Mouse (Mus musculus) neural tube, embryonic 14.5 days (tissue): ENCODE results near the gene Nbdy. TPM values are rescaled to one million over a fixed set of nuclear protein-coding genes. Genes with fewer than 3 reads are reported as not detected.

Experiments used
- ATAC-seq: fragments of 200-750 bp; cut with Nextera tagmentation; 2 replicates; pipeline ENCODE4 v1.8.0; 2017; ENCODE audit warnings: low read depth, mild to moderate bottlenecking, moderate TSS enrichment, moderate library complexity
- H3K27ac ChIP-seq: fragments of 300-500 bp; sonication (generic); 2 replicates; pipeline ENCODE4 v1.5.1; 2014; ENCODE audit warnings: low read depth, mild to moderate bottlenecking, control low read depth, low read length, moderate library complexity, mixed read lengths
- H3K27me3 ChIP-seq: fragments of 300-500 bp; sonication (generic); 2 replicates; pipeline ENCODE4 v1.6.1; 2014; ENCODE audit warnings: low read length; ENCODE audit not compliant: control insufficient read depth, insufficient read depth
- H3K36me3 ChIP-seq: fragments of 300-500 bp; sonication (generic); 2 replicates; pipeline ENCODE4 v1.6.1; 2014; ENCODE audit warnings: low read length, mixed read lengths; ENCODE audit not compliant: control insufficient read depth, insufficient read depth
- H3K4me1 ChIP-seq: fragments of 300-500 bp; sonication (generic); 2 replicates; pipeline ENCODE4 v1.6.1; 2014; ENCODE audit warnings: low read length; ENCODE audit not compliant: control insufficient read depth, insufficient read depth
- H3K4me2 ChIP-seq: fragments of 300-500 bp; sonication (generic); 2 replicates; pipeline ENCODE4 v1.6.1; 2014; ENCODE audit warnings: mild to moderate bottlenecking, low read depth, low read length, control low read depth
- H3K4me3 ChIP-seq: fragments of 300-500 bp; sonication (generic); 2 replicates; pipeline ENCODE4 v1.5.1; 2014; ENCODE audit warnings: low read depth, low read length, control low read depth, mixed read lengths
- H3K9ac ChIP-seq: fragments of 300-500 bp; sonication (generic); replicated peaks from 2 replicates; pipeline ENCODE4 v1.6.1; 2014; ENCODE audit warnings: low read depth, mild to moderate bottlenecking, control low read depth, low read length, mixed read lengths
- H3K9me3 ChIP-seq: fragments of 300-500 bp; sonication (generic); 2 replicates; pipeline ENCODE4 v1.6.1; 2016; ENCODE audit warnings: low read length; ENCODE audit not compliant: control insufficient read depth
- WGBS: fragments of 180-500 bp; shearing (Covaris S2); extraction: QIAGEN DNeasy Blood & Tissue Kit; methylation state at CpG from one replicate; pipeline ENCODE4 v1.1.7; 2014; 5-methylcytosine and 5-hydroxymethylcytosine counted together
- polyA plus RNA-seq: library from polyadenylated mRNA; unstranded; fragments of >200 nt; fragmentation: Nextera tagmentation; extraction: Ambion mirVana; gene quantifications from 2 replicates; pipeline ENCODE4 v1.2.1, GENCODE M21; 2014

Gene Nbdy
- 142 and 161 TPM in 2 replicates for polyA plus RNA-seq

DNA sequence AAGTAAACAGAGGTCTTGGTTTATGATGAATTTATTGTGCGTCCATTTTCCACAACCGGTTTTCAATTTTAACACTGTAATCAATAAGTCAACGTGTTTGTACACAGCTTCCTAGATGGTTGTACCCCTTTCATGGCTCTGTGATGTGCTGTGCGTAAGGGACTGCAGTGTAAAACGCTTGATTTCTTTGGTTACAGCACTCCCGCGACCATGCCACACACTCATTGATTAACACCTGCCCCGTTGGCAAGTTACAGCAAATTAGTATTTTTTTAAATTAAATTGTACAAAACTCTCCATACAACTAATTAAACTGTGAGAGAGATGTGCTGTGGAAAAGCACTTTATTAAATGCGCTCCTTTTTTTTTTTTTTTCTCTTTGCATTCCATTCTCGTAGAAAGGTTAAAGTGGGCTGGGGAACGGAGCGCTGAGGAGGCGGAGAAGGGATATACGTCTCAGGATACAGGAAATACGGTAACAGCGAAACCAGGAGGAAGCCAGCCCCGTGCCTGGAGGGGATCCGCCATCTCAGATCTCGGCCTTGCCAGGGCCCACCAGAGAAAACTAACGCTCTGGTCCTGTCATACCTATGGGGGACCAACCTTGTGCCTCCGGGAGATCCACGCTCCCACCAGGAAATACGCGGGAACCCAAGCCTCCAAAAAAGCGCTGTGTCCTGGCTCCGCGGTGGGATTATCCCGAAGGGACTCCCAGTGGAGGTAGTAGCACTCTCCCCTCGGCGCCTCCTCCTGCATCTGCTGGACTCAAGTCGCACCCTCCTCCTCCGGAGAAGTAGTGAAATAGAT is at the start of gene Nbdy:
Nbdy (plus strand) TSS at position 481 of the 807 bp plus-strand sequence.
- H3K4me3 ChIP-seq = peak within 1 kb of the TSS; percentile 44
- peak; percentile 95 for ATAC-seq
- H3K36me3 ChIP-seq = no peaks in the 10 kb centered on the region
- no peaks in the 10 kb centered on the region for H3K4me1 ChIP-seq
- H3K9me3 ChIP-seq = no peaks in the 10 kb centered on the region
- H3K27me3 ChIP-seq = no peaks in the 10 kb centered on the region
- peak within 1 kb of the TSS; percentile 55 for H3K4me2 ChIP-seq
- peak within 1 kb of the TSS; percentile 78 for H3K27ac ChIP-seq
- peak within 1 kb of the TSS; percentile 45; the same call in 1 of the 2 replicates for H3K9ac ChIP-seq
- WGBS = 8% methylated on average over 29 of the region's 32 CpGs

DNA sequence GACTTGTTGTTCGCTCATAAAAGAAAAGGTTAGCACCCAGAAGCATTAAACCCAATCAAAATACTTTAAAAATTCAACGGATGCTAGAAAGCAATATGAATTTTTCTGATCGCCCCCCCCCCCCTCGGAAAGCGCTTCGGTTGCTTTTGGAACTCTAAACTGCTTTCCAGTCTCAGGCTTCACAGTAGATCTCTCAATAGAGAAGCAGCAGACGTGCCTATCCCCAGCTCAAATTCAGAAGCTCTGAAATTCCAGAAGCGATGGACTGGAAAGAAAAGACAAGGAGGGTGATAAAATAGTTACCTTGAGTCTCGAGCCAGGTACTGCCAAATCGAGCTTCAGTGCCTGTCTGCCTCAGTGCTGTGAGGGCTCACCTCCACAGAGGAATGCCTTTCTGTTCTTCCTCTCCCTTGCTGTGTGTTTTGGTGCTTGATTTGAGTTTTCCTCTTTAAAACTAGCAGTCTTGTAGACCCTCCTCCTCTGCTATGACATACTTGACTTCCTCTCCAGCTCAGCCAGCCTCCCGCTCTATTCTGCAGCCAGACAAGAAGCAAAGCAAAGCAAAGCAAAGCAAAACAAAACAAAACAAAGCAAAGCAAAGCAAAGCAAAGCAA is 27.5 kb upstream of the Nbdy start, which contains the start of gene Kctd12b:
Kctd12b (minus strand) TSS at position 610 of the 614 bp plus-strand sequence.
- Histone ChIP-seq H3K36me3 (no peaks in the 10 kb centered on the region), H3K4me1 (no peaks in the 10 kb centered on the region), H3K9me3 (no peaks in the 10 kb centered on the region), H3K4me3 (peak within 1 kb of the TSS; percentile 20; the same call in 1 of the 2 replicates), H3K27me3 (no peaks in the 10 kb centered on the region), H3K4me2 (peak within 1 kb of the TSS; percentile 24; the same call in 1 of the 2 replicates), H3K9ac (no peak within 1 kb of the TSS), H3K27ac (no peak within 1 kb of the TSS)
- ATAC-seq = no peak
- 24% methylated on average over 11 of the region's 11 CpGs for WGBS

DNA sequence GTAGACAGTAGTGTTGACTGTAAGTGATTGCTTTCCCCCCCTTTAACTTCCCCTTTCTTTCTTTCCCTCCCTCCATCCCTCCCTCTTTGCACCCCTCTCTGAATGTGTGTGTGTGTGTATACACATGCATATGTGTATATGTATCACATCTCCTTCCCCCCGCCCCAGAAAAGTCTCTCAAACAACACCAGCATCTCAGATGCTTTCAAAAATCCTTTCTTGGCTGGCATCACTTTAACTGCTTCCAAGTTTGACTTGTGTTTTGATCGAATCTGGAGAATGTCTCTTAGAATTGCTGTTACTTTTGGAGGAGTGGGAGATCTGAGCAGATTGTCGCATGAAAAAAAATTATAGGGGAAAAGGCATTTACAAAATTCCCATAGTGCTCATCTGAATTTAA is 22.9 kb upstream of the Nbdy start:
- Histone ChIP-seq H3K27me3 (no peaks in the 10 kb centered on the region), H3K27ac (no peak overlapping the region), H3K4me1 (no peaks in the 10 kb centered on the region), H3K4me3 (no peak overlapping the region), H3K4me2 (no peak overlapping the region), H3K9me3 (no peaks in the 10 kb centered on the region), H3K36me3 (no peaks in the 10 kb centered on the region), H3K9ac (no peak overlapping the region)
- 85% methylated on average over 3 of the region's 3 CpGs for WGBS
- ATAC-seq = no peak

DNA sequence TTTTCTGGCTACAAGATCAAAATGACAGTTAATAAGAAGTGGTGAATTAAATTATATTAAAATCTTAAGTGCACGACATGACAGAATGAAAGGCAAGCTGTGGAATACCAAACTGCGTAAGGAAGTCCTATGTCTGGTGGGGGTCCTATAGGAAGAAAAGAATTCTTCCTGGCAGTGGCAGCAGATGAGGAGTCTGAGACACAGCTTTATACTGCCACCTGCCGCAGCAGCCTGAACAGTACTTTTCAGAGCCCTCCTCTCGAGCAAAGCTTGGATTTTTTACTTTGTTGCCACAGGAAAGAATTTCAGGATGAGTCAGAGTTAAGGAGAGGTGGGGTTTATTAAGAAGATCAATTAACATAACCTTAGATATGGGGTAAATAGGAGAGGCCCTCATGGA is 15.7 kb upstream of the Nbdy start:
- ATAC-seq = peak; percentile 60; the same call in 1 of the 2 replicates
- Histone ChIP-seq H3K27me3 (no peaks in the 10 kb centered on the region), H3K4me1 (no peaks in the 10 kb centered on the region), H3K4me3 (no peak overlapping the region), H3K4me2 (no peak overlapping the region), H3K9me3 (no peaks in the 10 kb centered on the region), H3K27ac (no peak overlapping the region), H3K36me3 (no peaks in the 10 kb centered on the region), H3K9ac (no peak overlapping the region)
- WGBS = 41% methylated on average over 4 of the region's 4 CpGs

DNA sequence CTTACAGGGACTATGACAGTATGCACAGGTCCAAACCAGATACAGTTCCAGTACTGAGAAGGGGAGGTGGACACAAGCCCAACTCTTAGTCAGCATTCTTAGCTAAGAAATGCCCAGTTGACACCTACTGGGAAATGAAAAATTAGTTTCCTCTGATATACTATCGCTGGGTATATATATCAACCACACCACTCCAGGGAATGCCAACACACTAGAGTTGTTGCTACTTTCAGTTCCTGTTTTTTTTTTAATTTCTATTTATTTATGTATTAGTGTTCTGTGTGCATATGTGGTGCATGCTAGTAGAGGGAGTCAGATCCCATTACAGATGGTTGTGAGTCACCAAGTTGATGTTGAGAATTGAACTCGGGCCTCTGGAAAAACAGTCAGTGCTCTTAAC is 6.7 kb upstream of the Nbdy start:
- ATAC-seq = no peak
- H3K4me2 ChIP-seq = no peak overlapping the region
- no peak overlapping the region for H3K27ac ChIP-seq
- no peak overlapping the region for H3K4me3 ChIP-seq
- H3K27me3 ChIP-seq = no peaks in the 10 kb centered on the region
- H3K9me3 ChIP-seq = no peaks in the 10 kb centered on the region
- H3K9ac ChIP-seq = no peak overlapping the region
- H3K36me3 ChIP-seq = no peaks in the 10 kb centered on the region
- no peaks in the 10 kb centered on the region for H3K4me1 ChIP-seq
- whole genome bisulfite sequencing = 77% methylated on average over 2 of the region's 2 CpGs

DNA sequence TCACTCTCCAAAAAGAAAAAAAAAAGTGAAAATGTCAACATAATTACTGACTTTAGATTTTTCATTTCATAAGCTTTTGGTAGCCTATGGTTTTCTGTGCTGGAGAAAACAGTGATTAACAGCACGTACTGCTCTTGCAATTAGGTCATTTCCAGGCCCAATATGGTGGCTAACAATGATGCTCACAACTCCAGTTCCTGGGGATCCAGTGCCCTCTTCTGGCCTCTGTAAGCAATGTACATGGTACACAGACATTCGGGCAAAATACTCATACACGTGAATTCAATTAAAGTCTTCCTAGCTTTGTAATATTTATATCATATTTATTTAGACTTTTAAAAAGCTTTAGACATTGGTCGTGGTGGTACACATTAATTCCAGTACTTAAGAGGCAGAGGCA is 3.8 kb upstream of the Nbdy start:
- Histone ChIP-seq H3K4me3 (no peak overlapping the region), H3K9ac (no peak overlapping the region), H3K27ac (no peak overlapping the region), H3K36me3 (no peaks in the 10 kb centered on the region), H3K4me2 (no peak overlapping the region), H3K9me3 (no peaks in the 10 kb centered on the region), H3K4me1 (no peaks in the 10 kb centered on the region), H3K27me3 (no peaks in the 10 kb centered on the region)
- no peak for ATAC-seq
- WGBS = 25% methylated on average over 4 of the region's 4 CpGs

DNA sequence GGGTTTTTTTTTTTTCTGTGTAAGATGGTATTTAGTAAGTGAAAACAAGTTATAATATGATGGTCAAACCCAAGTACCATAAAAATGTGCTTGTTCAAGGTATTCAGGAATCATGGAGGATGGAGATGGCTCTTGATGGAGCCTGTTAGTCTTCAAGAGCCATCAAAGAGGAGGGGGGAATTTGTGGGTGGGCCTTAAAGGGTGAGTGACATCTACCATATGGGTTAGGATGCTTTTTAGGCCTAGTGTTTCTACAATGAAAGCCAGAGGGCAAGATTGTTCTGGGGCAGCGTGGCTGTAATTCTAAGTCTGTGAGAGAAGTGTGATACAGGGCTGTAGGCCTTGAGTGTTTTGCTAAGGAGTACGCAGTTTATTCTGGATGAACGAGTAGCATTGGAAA is 1.0 kb downstream of the Nbdy start:
- H3K27ac ChIP-seq = no peak overlapping the region
- no peak overlapping the region for H3K9ac ChIP-seq

DNA sequence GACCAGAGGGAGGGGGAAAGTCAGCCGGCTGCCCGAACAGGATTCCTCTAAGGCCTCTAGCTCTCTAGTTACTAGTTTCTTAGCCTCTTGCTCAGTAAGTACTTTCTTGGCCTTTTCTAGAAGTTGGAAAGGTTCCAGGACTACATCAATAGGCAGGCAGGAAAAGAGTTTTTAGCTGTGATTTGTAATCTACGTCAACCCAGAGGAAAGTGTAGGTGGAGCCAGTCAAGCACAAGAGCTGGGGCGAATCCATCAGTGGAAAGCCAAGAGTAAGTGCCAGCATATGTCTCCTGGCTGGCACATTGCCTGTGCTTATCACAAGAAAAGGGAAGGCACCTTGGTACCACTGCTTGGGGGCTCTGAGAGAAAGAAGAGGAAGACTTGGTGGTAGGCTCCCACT is 12.3 kb downstream of the Nbdy start:
- H3K4me1 ChIP-seq = no peaks in the 10 kb centered on the region
- H3K9me3 ChIP-seq = no peaks in the 10 kb centered on the region
- no peaks in the 10 kb centered on the region for H3K27me3 ChIP-seq
- no peak overlapping the region for H3K27ac ChIP-seq
- H3K36me3 ChIP-seq = no peaks in the 10 kb centered on the region
- no peak for ATAC-seq
- H3K9ac ChIP-seq = no peak overlapping the region
- 77% methylated on average over 4 of the region's 4 CpGs for WGBS
- no peak overlapping the region for H3K4me2 ChIP-seq
- no peak overlapping the region for H3K4me3 ChIP-seq

More for the DNA sequence above, 1.0 kb downstream of the Nbdy start:
- Histone ChIP-seq H3K4me2 (peak overlapping the region; percentile 55), H3K27me3 (no peaks in the 10 kb centered on the region), H3K36me3 (no peaks in the 10 kb centered on the region), H3K4me3 (peak overlapping the region; percentile 44), H3K9me3 (no peaks in the 10 kb centered on the region), H3K4me1 (no peaks in the 10 kb centered on the region)
- ATAC-seq = no peak; the same call in 1 of the 2 replicates
- WGBS = 27% methylated on average over 3 of the region's 3 CpGs

DNA sequence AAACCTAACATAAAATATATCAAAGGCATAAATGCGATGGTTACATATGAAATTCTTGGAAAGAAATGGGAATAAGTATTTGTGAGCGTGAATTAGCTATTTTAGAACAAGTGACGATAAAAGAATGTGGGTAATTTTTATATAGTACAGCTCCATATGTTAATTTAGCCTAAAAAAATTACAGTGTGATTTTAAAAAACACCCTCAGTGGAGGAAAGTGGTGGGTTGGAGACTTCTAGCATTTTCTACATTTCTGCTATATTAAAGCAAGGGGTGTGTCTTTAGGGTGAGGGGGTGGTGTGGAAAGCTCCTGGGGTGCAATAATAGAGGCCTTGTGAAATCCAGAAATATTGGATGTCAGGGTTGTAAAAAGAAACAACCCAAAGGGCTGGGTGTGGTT is 19.1 kb downstream of the Nbdy start:
- 92% methylated on average over 3 of the region's 3 CpGs for WGBS
- ATAC-seq = no peak
- Histone ChIP-seq H3K9ac (no peak overlapping the region), H3K27ac (no peak overlapping the region), H3K27me3 (no peaks in the 10 kb centered on the region), H3K9me3 (no peaks in the 10 kb centered on the region), H3K36me3 (no peaks in the 10 kb centered on the region), H3K4me1 (no peaks in the 10 kb centered on the region), H3K4me2 (no peak overlapping the region), H3K4me3 (no peak overlapping the region)
